Mouse (Mus musculus): ENCODE measurements around the gene Slc24a3. TPM values are rescaled to one million over a fixed set of nuclear protein-coding genes. Genes with fewer than 3 reads are reported as not detected.
A peak's percentile ranks its signal among the peaks of the same experiment; 100 is the strongest.

Gene Slc24a3
- total RNA-seq, 2 experiments from 2014 or later = 0.75 to 3.0 TPM

DNA sequence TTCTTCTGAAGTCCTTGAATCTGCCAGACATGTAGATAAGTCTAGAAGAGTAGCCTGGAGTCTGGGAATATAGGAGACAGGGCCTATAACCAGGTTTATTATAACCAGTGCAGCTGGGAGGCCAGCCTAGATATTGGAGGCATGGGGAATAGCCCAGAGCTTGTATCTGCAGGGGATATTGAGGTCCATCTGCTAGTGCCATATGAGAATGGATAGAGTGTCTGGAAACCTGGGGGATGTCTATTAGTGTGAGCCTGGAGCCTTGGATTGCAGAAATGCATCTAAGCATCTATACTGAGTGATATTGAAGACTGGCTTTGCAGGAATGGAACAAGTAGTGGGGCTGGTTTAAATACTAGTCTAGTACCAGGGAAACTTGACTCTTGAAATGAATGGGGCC, 168.9 kb downstream of the Slc24a3 start:
- ATAC-seq (replicated peaks; ENCODE audit: poor library complexity, severe bottlenecking) = no peak

DNA sequence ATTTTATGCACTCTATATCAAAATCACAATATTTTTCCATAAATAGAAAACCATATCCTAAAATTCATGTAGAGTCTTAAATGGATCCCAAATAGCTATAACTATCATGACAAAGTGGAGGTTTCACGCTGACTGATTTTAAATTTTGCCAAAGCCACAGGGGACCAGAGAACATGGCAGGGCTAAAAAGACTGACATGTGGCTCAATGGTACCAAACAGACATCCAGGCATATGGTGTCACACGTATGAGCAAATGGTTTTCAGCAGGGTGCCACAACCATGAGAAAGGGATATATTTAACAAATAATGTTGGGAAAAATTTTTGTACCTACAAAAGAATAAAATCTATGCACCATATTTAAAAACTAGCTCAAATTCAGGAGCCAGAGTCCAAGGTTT, 173.3 kb downstream of the Slc24a3 start:
- no peak for ATAC-seq (replicated peaks; ENCODE audit: poor library complexity, severe bottlenecking)

DNA sequence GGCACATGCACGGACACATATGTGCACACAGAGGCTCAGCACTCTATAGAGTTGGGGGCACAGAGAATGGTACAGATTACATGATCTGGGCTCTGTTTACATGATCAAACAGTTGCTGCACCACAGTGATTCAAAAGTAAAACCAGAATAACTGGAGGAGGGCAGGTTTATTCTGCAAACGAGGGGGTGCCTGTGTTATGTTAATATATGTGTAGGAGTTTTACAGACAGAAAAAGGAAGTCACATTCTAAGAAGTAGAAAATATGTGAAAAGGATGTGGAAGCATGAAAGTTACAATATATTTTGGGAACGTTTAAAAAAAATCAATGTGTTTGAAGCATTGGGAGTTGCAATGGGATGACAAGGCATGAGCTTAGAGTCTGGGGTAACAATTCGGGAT, 175.4 kb downstream of the Slc24a3 start:
- no peak for ATAC-seq (replicated peaks; ENCODE audit: poor library complexity, severe bottlenecking)

DNA sequence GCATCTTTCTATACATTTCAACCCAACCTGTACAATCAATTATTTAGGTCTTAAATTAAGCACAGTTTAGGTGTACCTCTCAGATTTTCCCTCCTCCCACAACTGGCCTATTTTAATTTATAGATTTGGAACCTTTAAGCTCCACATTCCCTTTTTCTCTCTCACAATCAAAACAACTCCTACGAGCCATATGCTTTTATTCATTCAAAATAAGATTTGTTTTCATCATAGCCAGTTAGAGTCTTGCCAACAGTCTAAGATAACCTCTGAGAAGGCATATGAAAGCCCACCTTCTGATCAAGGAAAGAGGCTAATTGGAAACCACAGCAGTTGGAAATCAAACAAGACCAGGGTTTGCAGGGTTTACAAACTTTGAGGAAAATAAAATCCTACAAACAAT, 177.0 kb downstream of the Slc24a3 start:
- ATAC-seq (replicated peaks; ENCODE audit: poor library complexity, severe bottlenecking) = no peak

DNA sequence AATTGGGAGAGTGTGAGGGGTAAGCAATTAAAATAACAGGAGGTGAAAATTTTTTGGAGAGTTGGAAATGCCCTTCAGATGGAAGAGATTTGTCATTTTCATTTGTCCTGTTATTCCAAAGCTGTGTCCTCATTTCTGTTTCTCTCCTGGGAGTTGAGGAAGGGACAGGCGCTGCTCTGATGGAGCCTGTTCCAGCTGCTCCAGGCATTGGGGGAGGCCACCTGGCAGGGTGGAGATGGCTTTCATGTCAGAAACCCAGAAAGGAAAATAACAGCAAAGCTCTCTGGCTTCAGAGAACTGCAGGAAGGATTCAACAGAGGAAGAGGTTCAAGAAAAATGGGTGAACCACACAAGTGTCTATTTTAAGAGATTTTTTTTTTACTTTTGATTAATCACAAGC, 186.2 kb downstream of the Slc24a3 start:
- no peak for ATAC-seq (replicated peaks; ENCODE audit: poor library complexity, severe bottlenecking)

DNA sequence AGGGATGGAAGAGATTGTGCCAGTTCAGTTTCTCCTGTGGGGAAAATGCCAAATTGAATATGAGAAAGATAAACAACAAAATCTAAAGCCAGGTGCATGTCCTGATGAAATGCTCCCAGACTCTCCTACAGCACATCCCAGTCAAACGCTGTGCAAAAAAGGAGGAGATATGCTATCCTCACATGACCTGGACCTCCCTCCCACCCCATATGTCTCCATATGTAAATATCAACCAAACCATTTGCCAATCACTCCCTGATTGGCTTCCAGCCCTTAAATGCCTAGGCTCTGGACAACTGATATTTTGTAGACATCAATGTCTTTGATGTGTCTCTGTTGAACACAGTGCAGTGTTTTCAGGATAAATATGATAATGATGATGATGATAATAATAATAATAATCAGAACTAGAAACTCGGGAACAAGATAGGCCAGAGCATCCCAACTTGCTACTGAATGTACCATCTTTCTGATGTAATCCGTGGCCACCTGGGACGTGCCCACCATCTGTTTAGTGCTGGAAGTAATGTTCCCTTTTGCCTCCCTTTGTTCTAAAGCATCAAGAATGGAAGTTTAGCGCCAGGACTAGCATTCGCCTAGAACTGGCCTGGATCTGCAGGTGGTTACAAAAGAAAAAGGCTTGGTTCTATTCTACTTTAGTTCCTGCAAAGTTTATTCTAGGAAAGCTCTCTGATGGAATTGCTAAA, 190.8 kb downstream of the Slc24a3 start:
- no peak for ATAC-seq (replicated peaks; ENCODE audit: poor library complexity, severe bottlenecking)

DNA sequence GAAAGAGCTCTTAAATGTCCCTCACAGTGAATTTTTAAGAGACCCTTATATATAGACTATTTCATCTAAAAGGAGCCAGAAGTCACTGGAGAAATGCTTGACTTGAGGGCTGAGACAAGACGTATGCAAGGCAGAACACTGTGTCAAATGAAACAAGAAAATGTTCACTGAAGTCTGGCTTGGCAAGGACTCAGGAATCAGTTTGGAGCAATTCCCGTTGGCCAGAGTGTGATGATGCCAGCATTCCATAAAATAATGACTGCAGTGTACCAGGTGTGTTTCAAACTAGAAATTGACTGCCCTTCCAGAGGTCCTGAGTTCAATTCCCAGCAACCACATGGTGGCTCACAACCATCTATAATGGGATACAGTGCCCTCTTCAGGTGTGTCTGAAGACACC, 196.1 kb downstream of the Slc24a3 start:
- no peak for ATAC-seq (replicated peaks; ENCODE audit: poor library complexity, severe bottlenecking)

DNA sequence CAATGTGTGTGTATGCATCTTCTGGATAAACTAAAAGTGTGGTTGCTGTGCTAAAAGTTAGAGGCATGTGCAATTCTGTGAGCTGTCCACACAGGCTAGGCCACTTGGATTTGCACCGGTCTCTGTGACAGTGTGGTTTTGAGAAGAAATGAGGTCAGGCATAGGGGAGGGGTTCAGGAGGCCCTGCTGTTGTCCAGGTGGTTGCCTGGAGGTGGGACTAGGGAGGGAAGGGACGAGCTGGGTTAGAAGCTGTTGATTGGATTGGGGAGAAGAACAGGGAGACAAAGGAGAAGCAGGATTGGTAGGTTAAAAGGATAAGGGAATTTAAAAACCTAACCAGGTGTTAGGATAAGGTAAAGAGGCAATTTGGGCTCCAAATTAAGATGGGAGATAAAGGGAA, 201.1 kb downstream of the Slc24a3 start:
- ATAC-seq (replicated peaks; ENCODE audit: poor library complexity, severe bottlenecking) = no peak

DNA sequence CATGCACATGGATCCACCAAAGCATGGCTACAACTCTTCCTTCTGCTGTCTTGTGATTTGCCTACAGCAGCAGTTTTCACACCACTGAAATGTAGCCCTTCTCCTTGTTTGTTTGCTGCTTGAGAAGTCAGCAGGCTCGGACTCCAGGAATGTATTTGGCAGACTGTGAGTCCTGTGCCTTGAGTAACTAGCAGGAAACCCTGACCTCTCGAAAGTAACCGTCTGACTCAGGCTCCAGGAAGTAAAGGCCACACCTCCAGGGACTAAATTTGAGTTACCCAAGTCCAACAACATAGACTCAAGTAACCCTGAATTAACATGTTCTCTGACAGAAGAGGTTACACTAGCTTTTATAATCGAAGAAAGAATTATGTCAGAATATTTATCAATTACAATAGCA, 203.2 kb downstream of the Slc24a3 start:
- ATAC-seq (replicated peaks; ENCODE audit: poor library complexity, severe bottlenecking) = peak; percentile 62

DNA sequence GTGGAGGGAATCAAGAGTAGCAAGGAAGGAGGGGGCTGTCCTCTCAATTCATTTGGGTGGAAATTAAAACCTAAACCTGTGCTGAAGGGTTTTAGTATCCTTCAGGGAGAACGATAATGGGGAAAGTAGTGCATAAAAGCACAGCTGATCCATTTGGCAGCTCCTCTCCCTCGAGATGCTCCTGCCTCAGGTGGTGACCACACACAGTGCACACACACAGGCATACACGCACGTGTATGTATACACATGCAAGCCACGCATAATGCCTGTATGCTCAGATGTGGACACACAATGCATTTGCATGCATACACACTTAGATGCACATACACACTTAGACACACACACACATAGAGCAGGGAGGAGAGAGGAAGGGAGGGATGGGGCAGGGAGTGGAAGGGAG, 206.2 kb downstream of the Slc24a3 start:
- no peak for ATAC-seq (replicated peaks; ENCODE audit: poor library complexity, severe bottlenecking)

DNA sequence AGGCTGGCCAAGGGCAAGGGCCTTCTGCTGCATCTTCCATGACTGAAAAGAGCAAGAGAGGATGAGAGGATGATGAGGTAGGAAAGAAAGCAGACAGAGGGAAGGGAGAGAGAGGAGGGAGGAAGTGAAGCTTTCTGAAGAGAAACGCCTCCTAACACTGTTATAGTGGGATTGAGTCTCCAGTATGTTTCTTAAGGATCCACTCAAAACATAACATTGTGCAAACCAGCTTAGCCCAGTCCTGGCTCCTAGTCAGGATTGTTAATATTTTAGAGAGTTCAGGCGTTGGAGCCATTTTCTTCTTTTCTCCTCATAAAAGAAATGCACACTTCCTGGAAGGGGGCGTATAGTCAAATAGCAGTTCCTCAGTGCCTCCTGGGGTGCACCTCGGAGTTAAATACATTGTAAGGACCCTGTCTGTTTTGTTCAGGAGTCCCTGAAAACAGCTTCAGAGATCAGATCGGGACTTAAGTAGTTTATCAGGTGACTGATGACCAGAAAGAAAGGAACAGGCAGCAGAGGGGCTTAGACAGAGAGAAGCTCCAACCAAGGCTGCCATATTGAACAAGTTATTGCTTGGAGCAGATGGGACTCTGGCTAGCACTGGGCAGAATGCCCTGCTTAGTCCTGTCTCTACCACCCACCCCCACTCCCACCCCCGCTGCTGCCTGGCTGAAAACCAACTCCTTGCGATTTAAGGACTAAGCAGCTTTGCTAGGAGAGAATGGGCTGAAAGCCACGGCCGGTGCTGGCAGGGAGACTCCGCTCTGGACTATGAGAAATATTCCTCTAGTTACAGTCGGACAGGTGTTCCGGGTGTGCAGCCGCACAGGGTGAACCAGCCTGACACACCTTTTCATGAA, 215.6 kb downstream of the Slc24a3 start:
- no peak for ATAC-seq (replicated peaks; ENCODE audit: poor library complexity, severe bottlenecking)

DNA sequence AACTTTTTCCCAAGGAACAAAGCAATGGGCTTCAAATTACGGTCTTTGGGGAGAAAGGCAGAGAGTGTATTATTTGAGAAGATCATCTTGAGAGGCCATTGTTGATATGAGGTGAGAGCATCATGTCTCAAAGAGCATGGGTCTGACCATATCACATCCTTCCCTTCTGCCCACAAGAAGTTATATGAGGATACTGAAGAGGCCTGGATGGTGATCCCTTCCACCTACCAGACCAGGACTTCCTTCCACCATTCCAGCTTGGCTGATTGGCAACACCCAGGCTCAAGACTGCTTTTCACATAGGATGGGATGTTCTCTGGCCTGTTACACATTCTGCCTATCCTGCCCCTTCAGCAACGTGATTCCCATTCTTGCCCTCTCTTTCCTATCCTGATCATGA, 216.7 kb downstream of the Slc24a3 start:
- ATAC-seq (replicated peaks; ENCODE audit: poor library complexity, severe bottlenecking) = no peak

DNA sequence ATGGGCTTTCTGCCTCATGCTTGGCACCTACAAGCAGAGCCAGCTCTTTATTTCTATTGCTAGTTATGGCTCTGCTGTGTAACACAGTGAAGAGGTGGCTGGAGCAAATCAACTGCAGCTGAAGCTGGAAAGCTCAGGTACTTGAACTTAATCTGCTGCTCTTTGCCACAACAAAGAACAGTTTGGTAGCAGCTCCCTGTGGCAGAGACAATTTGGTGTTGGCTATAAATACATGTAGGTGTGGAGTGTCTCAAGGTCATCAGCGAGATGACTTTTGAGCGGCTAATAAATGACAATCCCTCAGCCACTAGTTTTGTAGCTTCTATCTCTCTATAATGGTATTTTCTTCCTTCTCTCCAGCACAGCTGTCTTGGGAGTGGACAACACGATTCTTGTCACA, 217.7 kb downstream of the Slc24a3 start:
- ATAC-seq (replicated peaks; ENCODE audit: poor library complexity, severe bottlenecking) = no peak

DNA sequence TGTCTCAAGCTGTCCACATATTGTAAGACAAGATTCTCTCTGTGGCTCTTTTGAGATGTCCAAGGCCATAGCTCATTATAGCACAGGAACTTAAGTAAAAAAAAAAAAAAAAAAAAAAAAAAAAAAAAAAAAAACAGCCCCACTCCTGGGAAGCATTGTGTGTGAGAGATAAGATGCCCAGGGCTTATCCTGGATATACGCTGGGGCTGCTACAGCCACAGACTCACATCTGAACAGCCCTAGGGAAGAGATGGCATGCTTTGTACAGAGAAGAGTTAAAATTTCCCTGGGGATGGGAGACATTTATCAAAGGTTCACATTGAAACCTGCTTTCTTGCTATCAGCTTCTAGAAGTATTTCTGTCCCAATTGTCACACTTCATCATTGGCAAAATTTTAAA, 218.2 kb downstream of the Slc24a3 start:
- ATAC-seq (replicated peaks; ENCODE audit: poor library complexity, severe bottlenecking) = no peak

DNA sequence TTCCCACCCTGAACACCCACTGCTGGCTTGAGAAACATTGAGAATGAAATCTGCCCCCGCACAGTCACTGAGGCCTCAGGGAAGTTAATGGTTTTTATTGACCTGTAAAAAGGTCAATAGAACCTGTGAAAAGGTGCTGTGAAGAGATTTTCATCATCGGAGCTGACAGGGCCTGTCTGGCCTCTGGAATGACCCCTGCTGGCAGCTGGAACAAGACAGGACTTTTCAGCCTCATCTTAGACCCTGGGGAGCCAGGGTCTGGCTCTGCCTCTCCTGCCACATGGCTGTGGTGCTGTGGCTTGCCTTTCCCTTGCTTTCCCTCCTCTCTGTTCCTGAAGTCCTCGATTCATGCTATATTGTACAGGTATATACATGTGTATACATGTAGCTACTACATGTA, 228.2 kb downstream of the Slc24a3 start:
- no peak for ATAC-seq (replicated peaks; ENCODE audit: poor library complexity, severe bottlenecking)

DNA sequence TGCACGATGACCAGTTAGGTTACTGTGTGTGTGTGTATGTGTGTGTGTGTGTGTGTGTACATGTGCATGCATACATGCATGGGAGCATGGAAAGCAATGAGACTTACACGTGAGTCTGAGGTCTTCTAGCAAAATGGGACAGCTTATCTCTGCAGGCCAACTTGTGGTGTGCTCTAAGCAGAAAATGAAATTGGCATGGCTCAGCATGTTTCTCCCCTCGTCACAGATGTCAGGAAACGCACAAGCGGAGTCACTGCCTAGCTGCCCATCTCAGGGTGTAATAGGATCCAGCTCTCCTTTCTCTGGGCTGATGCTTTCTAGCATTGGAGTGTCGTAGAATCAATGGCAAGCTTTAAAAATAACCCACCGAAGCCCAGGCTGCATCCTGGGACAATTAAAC, 229.0 kb downstream of the Slc24a3 start:
- ATAC-seq (replicated peaks; ENCODE audit: poor library complexity, severe bottlenecking) = no peak

DNA sequence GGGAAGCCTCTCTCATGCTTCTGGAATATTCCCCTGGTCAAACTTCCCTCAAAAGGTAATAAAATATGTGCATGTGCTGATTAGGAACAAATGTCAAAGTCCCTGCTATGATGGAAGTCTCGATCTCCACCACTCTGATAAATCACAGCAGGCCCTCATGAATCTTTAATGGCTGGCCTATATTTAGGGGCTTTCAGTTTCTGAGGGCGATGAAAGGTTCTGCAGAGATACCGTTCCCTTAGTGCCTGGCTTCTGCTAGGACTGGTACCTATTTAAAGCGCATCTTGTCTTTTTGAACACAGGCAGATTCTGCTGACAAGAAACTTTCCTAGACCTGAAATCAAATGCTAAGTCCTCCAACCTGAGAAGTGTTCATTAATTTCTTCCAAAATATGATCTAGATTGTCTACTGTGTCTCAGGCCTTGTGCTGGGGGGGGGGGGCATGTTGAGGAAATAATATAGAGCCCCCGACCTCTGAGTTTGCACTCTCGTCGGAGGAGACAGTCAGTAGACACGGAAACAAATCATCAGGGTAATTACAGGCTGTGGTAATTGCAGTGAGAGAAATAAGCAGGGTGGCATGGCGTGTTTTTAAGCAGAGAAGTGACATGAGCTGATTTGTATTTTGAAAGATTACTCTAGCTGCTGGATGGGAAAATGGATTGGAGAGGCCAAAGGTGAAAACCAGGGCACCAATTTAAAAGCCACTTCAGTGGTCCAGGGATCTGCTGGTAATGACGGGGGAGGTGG, 230.1 kb downstream of the Slc24a3 start:
- ATAC-seq (replicated peaks; ENCODE audit: poor library complexity, severe bottlenecking) = no peak

DNA sequence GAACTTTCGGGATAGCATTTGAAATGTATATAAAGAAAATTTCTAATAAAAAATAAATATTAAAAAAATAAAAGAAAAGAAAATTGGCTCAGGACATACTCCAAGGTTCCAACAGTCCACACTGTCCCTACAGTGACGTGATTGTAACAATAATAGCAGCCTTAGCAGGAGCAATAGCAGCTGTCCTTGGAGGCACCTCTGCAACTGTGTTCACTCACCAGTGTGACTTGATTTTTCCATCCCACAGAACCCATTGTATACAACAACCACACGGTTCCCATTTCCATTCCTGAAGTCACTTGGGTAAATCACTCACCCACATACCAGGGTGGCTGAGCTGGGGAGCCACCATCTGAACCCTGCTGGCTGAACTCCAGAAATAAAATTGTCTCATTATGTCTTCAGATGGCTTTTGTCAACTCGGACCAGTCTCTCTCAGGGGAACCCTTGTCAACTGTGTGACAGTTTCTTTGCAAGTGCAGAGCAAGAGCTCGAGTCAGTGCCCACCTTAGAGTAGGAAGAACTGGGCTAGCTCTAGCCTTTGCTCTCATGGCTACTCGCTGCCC, 233.8 kb downstream of the Slc24a3 start:
- no peak for ATAC-seq (replicated peaks; ENCODE audit: poor library complexity, severe bottlenecking)

DNA sequence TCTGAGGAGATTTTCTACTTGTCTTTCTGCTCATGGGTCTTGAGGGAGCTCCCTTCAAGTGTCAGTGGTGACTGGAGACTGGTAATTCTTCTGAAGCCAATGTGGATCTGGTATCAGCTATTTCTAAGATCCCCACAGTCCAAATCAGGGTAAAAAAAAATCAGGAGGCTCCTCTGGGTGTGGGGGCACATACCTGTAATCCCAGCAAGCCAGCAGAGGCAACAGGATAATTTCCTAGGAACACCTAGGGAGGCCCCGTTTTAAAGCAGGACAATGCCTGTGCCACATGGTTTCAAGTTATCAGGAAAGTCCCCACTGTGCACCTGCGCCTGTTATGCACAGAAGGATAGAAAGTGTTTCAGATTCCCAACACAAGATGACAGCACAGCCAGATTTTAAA, 234.4 kb downstream of the Slc24a3 start:
- ATAC-seq (replicated peaks; ENCODE audit: poor library complexity, severe bottlenecking) = no peak

DNA sequence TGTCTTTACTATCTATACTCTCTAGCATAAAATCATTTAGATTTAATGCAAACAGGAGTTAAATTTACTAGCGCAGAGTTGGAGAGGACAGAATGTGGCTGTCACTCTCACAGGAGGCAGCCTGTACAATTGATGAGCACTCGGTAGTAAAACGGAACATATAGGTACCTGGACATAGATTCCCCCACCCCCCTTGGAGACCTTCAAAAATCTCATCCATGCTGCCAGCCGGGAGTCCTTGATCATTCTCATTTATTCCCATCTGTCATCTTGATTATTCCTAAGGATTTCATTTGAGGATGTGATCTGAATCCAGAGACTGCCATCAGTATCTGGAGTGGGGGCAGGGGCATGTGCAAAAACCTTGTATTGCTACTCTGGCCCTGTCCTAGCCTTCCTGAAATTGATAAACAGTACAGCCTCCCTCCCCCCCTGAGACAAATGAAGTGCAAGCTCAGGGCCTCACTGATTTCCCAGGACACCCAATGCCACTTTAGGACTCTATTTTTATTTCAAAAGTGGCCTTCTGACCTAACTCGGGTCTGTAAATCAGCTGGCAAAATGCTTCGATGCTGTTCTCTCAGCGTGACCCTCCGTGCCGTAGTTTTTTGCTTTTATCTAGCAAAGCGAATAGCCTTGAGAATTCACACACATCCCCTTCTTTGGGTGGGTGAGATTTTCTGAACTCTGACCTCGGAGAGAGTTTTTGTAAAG, 237.4 kb downstream of the Slc24a3 start:
- no peak for ATAC-seq (replicated peaks; ENCODE audit: poor library complexity, severe bottlenecking)
